Mouse (Mus musculus) liver, adult 2 months (tissue): ENCODE results near the gene Unkl.

Experiments
- CTCF ChIP-seq: fragments of 200-500 bp; IDR thresholded peaks from 2 replicates; pipeline ENCODE4 v1.5.1; 2011; ENCODE audit warnings: low read depth, low read length, control low read depth
- POLR2A ChIP-seq: fragments of 200-500 bp; IDR thresholded peaks from 2 replicates; pipeline ENCODE4 v1.6.1; 2011; ENCODE audit warnings: low read length, control low read depth; ENCODE audit not compliant: insufficient read depth; ENCODE audit errors: extremely low read depth

- TF ChIP-seq CTCF (peak; percentile 14; the same call in 1 of the 2 replicates), POLR2A (no peak)
Measured at GRCm38 (mm10) chr17:25139960-25140359, 48.2 kb upstream of the Unkl start.
